In genomic region chr13:89170040-89170439, GRCm38 (mm10) we compare ENCODE assay signal across 19 mouse cellular contexts.
DNase-seq lines count a peak whose midpoint lies in the region; ATAC-seq lines count a peak whose summit lies in the region.
"Had no signal": no experiment of that assay in that cellular context is flagged by ENCODE, and none has a peak within 500 bp of the region (broad histone marks: within the 10 kb centered on the region; RNA-seq: fewer than 3 reads in every experiment).

No protein-coding gene starts in this region.

- no peaks in the 10 kb centered on the region for H3K4me1 ChIP-seq in hindbrain, embryonic 15.5 days (replicated peaks)
- H3K4me1 ChIP-seq in hindbrain, embryonic 10.5 days (replicated peaks): no peaks in the 10 kb centered on the region
- H3K4me1 ChIP-seq in midbrain, embryonic 14.5 days (ENCODE audit: control insufficient read depth, insufficient read depth, low read length): no peaks in the 10 kb centered on the region
- H3K4me1 ChIP-seq in midbrain, embryonic 13.5 days (replicated peaks): no peaks in the 10 kb centered on the region
- H3K4me1 ChIP-seq: embryonic facial prominence, embryonic 10.5 days; embryonic facial prominence, embryonic 12.5 days; forebrain, embryonic 13.5 days; forebrain, embryonic 15.5 days had no signal

- DNase-seq in hindbrain, embryonic 10.5 days (ENCODE audit: low spot score): no peak
- no peak for DNase-seq in midbrain, embryonic 14.5 days
- DNase-seq in retina, postnatal 1 day: peak; percentile 2
- DNase-seq in retina, embryonic 14.5 days (ENCODE audit: low spot score): no peak
- DNase-seq in heart, postnatal 14 days: no peak
- DNase-seq: adrenal gland, adult 2 months; adrenal gland, postnatal 10 days; adrenal gland, postnatal 25 days; cerebellum, adult 11-12 months; cerebellum, adult 2 months; cerebellum, adult 9-10 months; cerebellum, postnatal 10 days; cerebellum, postnatal 25 days had no signal

- intact Hi-C loops in heart, postnatal 14 days (cut with DNase I): no loop called here

- WGBS in hindbrain, embryonic 15.5 days: 71% methylated on average over 4 of the region's 4 CpGs
- 91% methylated on average over 4 of the region's 4 CpGs for WGBS in hindbrain, embryonic 10.5 days
- 79% methylated on average over 4 of the region's 4 CpGs for WGBS in midbrain, embryonic 14.5 days
- 88% methylated on average over 4 of the region's 4 CpGs for WGBS in midbrain, embryonic 13.5 days

- peak; percentile 34; the same call in 1 of the 2 replicates for ATAC-seq in hindbrain, embryonic 15.5 days (ENCODE audit: low FRiP score, low read depth)
- peak; percentile 17; the same call in 1 of the 2 replicates for ATAC-seq in midbrain, embryonic 14.5 days (ENCODE audit: low FRiP score, low TSS enrichment)
- no peak for ATAC-seq in midbrain, embryonic 13.5 days
- ATAC-seq: forebrain, embryonic 13.5 days; forebrain, embryonic 15.5 days had no signal

- no peaks in the 10 kb centered on the region for H3K36me3 ChIP-seq in hindbrain, embryonic 15.5 days
- no peaks in the 10 kb centered on the region for H3K36me3 ChIP-seq in hindbrain, embryonic 10.5 days
- no peaks in the 10 kb centered on the region for H3K36me3 ChIP-seq in midbrain, embryonic 14.5 days (ENCODE audit: control insufficient read depth, insufficient read depth, low read length)
- H3K36me3 ChIP-seq in midbrain, embryonic 13.5 days: no peaks in the 10 kb centered on the region
- H3K36me3 ChIP-seq: embryonic facial prominence, embryonic 10.5 days; embryonic facial prominence, embryonic 12.5 days; forebrain, embryonic 15.5 days had no signal

- H3K9ac ChIP-seq in hindbrain, embryonic 15.5 days: no peak overlapping the region
- no peak overlapping the region for H3K9ac ChIP-seq in midbrain, embryonic 14.5 days (replicated peaks; ENCODE audit: low read length)
- H3K9ac ChIP-seq in midbrain, embryonic 13.5 days (replicated peaks): no peak overlapping the region
- H3K9ac ChIP-seq: embryonic facial prominence, embryonic 12.5 days; forebrain, embryonic 13.5 days; forebrain, embryonic 15.5 days had no signal

- H3K4me3 ChIP-seq in hindbrain, embryonic 15.5 days: no peak overlapping the region
- no peak overlapping the region for H3K4me3 ChIP-seq in hindbrain, embryonic 10.5 days
- no peak overlapping the region for H3K4me3 ChIP-seq in midbrain, embryonic 14.5 days (replicated peaks; ENCODE audit: low read depth, low read length)
- no peak overlapping the region for H3K4me3 ChIP-seq in midbrain, embryonic 13.5 days (replicated peaks)
- H3K4me3 ChIP-seq: embryonic facial prominence, embryonic 10.5 days; embryonic facial prominence, embryonic 12.5 days; forebrain, embryonic 13.5 days; forebrain, embryonic 15.5 days had no signal

- no peak overlapping the region for H3K4me2 ChIP-seq in hindbrain, embryonic 15.5 days
- H3K4me2 ChIP-seq in midbrain, embryonic 14.5 days (ENCODE audit: low read length): no peak overlapping the region
- H3K4me2 ChIP-seq in midbrain, embryonic 13.5 days (replicated peaks): no peak overlapping the region
- H3K4me2 ChIP-seq: embryonic facial prominence, embryonic 12.5 days; forebrain, embryonic 13.5 days; forebrain, embryonic 15.5 days had no signal

- H3K27me3 ChIP-seq in hindbrain, embryonic 15.5 days: no peaks in the 10 kb centered on the region
- no peaks in the 10 kb centered on the region for H3K27me3 ChIP-seq in hindbrain, embryonic 10.5 days (ENCODE audit: insufficient read depth, poor library complexity, severe bottlenecking)
- no peaks in the 10 kb centered on the region for H3K27me3 ChIP-seq in midbrain, embryonic 14.5 days (ENCODE audit: control insufficient read depth, insufficient read depth, low read length)
- no peaks in the 10 kb centered on the region for H3K27me3 ChIP-seq in midbrain, embryonic 13.5 days
- H3K27me3 ChIP-seq: embryonic facial prominence, embryonic 12.5 days; forebrain, embryonic 13.5 days; forebrain, embryonic 15.5 days had no signal

- H3K27ac ChIP-seq in hindbrain, embryonic 15.5 days (replicated peaks): no peak overlapping the region
- H3K27ac ChIP-seq in hindbrain, embryonic 10.5 days: no peak overlapping the region
- no peak overlapping the region for H3K27ac ChIP-seq in midbrain, embryonic 14.5 days (replicated peaks; ENCODE audit: low read depth, low read length)
- H3K27ac ChIP-seq in midbrain, embryonic 13.5 days: no peak overlapping the region
- H3K27ac ChIP-seq: embryonic facial prominence, embryonic 10.5 days; embryonic facial prominence, embryonic 12.5 days; forebrain, embryonic 13.5 days; forebrain, embryonic 15.5 days had no signal

- no peaks in the 10 kb centered on the region for H3K9me3 ChIP-seq in hindbrain, embryonic 15.5 days
- no peaks in the 10 kb centered on the region for H3K9me3 ChIP-seq in hindbrain, embryonic 10.5 days
- H3K9me3 ChIP-seq in midbrain, embryonic 14.5 days (ENCODE audit: control insufficient read depth, low read length): no peaks in the 10 kb centered on the region
- H3K9me3 ChIP-seq in midbrain, embryonic 13.5 days: no peaks in the 10 kb centered on the region
- H3K9me3 ChIP-seq: embryonic facial prominence, embryonic 10.5 days; embryonic facial prominence, embryonic 12.5 days; forebrain, embryonic 13.5 days; forebrain, embryonic 15.5 days had no signal
